Mouse (Mus musculus) megakaryocyte, embryonic 14.5 days (primary cell): ENCODE data around the gene Comt.

Experiments
- FLI1 ChIP-seq: IDR thresholded peaks from 2 replicates; pipeline ENCODE4 v1.6.1; 2012; ENCODE audit warnings: low read length, inconsistent platforms, mixed read lengths
- GATA1 ChIP-seq: IDR thresholded peaks from 3 replicates; pipeline ENCODE4 v1.6.1; 2012; ENCODE audit warnings: mixed read lengths, low read length, inconsistent platforms, borderline replicate concordance

DNA sequence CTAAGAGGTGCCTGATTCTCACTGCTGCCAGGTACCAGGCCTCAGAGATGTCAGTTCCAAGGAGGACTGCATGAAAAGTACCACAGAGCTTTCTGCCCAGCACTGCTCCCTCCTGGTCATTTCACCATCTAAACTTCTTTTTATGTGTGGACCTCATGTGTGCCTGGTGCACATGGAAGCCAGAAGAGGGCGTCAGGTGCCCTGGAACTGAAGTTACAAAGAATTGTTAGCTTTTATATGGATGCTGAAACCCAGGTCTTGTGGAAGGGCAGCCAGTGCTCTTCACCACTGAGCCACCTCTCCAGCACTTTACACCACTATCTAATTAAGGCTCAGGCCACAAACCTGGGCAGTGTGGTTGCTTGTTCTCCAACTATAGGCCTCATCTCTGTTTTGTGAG is 44.2 kb upstream of the Comt start:
- TF ChIP-seq GATA1 (no peak), FLI1 (no peak)
